Mouse (Mus musculus) spleen, adult 2 months (tissue): ENCODE measurements around the gene Ambra1.

ENCODE experiments used
- CTCF ChIP-seq: fragments of 200-500 bp; IDR thresholded peaks from 2 replicates; pipeline ENCODE4 v1.5.1; 2011; ENCODE audit warnings: mild to moderate bottlenecking, inconsistent platforms; ENCODE audit not compliant: insufficient read depth, insufficient read length, insufficient replicate concordance; ENCODE audit errors: extremely low read depth
- POLR2A ChIP-seq: fragments of 200-500 bp; IDR thresholded peaks from 2 replicates; pipeline ENCODE4 v1.6.1; 2011; ENCODE audit warnings: low read depth, low read length, inconsistent platforms

DNA sequence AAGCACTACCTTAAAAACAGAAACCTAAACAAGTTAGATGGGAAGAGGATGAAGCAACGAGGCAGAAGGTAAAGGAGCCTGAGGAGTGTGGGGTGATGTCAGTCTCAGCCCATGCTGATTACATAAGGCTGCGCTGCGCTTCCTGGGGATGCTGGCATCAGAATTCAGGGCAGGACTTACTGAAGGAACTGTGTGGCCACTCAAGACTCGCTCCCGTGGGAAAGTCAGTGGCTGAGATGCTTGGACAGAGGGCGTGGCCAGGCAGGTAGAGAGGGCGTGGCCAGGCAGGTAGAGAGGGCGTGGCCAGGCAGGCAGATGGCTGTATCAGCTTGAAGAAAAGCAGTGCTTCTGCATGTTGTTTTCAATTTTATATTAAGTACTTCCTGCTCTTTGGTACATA is 46.0 kb upstream of the Ambra1 start:
- TF ChIP-seq POLR2A (no peak), CTCF (no peak)
